Mouse (Mus musculus): ENCODE results near the gene Nsl1. TPM values are rescaled to one million over a fixed set of nuclear protein-coding genes. Genes with fewer than 3 reads are reported as not detected.
"Not testable (repeated sequence)": the region's sequence is repeated elsewhere in the genome, so short reads cannot be mapped to it uniquely, and the experiment has no call there.

The Nsl1 gene
- 1 to 10 TPM in 1 of 4 experiments, under 1 TPM in 3; 0.35 to 1.1 (median 0.72) TPM for total RNA-seq (2022)

- DNase-seq, result peak; percentile 84
Observed at GRCm38 (mm10) chr1:191062781-191063485, at the start of gene Nsl1, which contains the start of gene Tatdn3. Gene Nsl1 (plus strand): TSS chr1:191063012. Gene Tatdn3 (minus strand): TSS chr1:191062932.

- DNase-seq, result no peak
Observed at GRCm38 (mm10) chr1:191014271-191014670, 48.5 kb upstream of the Nsl1 start.

- no peak for DNase-seq
Observed at GRCm38 (mm10) chr1:191019803-191020202, 43.0 kb upstream of the Nsl1 start.

- no peak for DNase-seq
Observed at GRCm38 (mm10) chr1:191020217-191020924, 42.4 kb upstream of the Nsl1 start.

GRCm38 (mm10) chr1:191021016-191021415 is 41.8 kb upstream of the Nsl1 start:
- no peak for DNase-seq

GRCm38 (mm10) chr1:191023140-191023539 is 39.7 kb upstream of the Nsl1 start:
- no peak for DNase-seq

- not testable (repeated sequence) for DNase-seq
Observed at GRCm38 (mm10) chr1:191023806-191024205, 39.0 kb upstream of the Nsl1 start.

GRCm38 (mm10) chr1:191025016-191026012 is 37.5 kb upstream of the Nsl1 start:
- peak; percentile 28 for DNase-seq

GRCm38 (mm10) chr1:191026021-191026713 is 36.6 kb upstream of the Nsl1 start, which contains the start of gene Flvcr1:
Gene Flvcr1 (minus strand): TSS chr1:191026158.
- DNase-seq, result peak; percentile 99

- DNase-seq, result no peak
Observed at GRCm38 (mm10) chr1:191030182-191030581, 32.6 kb upstream of the Nsl1 start.

GRCm38 (mm10) chr1:191030922-191031425 is 31.8 kb upstream of the Nsl1 start:
- DNase-seq, result not testable (repeated sequence)

- DNase-seq, result no peak
Observed at GRCm38 (mm10) chr1:191035649-191036048, 27.2 kb upstream of the Nsl1 start.

GRCm38 (mm10) chr1:191036554-191037334 is 26.1 kb upstream of the Nsl1 start, which contains the start of gene Spata45:
Gene Spata45 (plus strand): TSS chr1:191036639.
- DNase-seq, result no peak

- DNase-seq, result no peak
Observed at GRCm38 (mm10) chr1:191037999-191038398, 24.8 kb upstream of the Nsl1 start.

GRCm38 (mm10) chr1:191041352-191041751 is 21.5 kb upstream of the Nsl1 start:
- DNase-seq, result no peak

- DNase-seq, result no peak
Observed at GRCm38 (mm10) chr1:191042106-191042505, 20.7 kb upstream of the Nsl1 start.

- no peak for DNase-seq
Observed at GRCm38 (mm10) chr1:191042688-191043087, 20.1 kb upstream of the Nsl1 start.

GRCm38 (mm10) chr1:191045264-191045663 is 17.5 kb upstream of the Nsl1 start:
- no peak for DNase-seq

GRCm38 (mm10) chr1:191046231-191046824 is 16.5 kb upstream of the Nsl1 start:
- DNase-seq, result no peak

- DNase-seq, result no peak
Observed at GRCm38 (mm10) chr1:191053555-191053954, 9.3 kb upstream of the Nsl1 start.

Data from adrenal gland, adult 8-10 months (tissue).